Mouse (Mus musculus) C2C12 (cell line): Measurements from ENCODE around the gene Arhgef12. TPM values are rescaled to one million over a fixed set of nuclear protein-coding genes. Genes with fewer than 3 reads are reported as not detected.

Experiments used
- H3K27me3 ChIP-seq: one replicate; pipeline ENCODE4 v1.6.1; 2011; ENCODE audit not compliant: control insufficient read depth, insufficient read depth, insufficient read length
- H3K36me3 ChIP-seq: one replicate; pipeline ENCODE4 v1.6.1; 2011; ENCODE audit not compliant: control insufficient read depth, insufficient read depth
- H3K4me3 ChIP-seq: one replicate; pipeline ENCODE4 v1.5.1; 2011; ENCODE audit warnings: mild to moderate bottlenecking, control low read depth; ENCODE audit not compliant: poor library complexity, insufficient read depth, severe bottlenecking
- H3K79me2 ChIP-seq: one replicate; pipeline ENCODE4 v1.6.1; 2011; ENCODE audit not compliant: control insufficient read depth, insufficient read depth
- H3K79me3 ChIP-seq: one replicate; pipeline ENCODE4 v1.6.1; 2011; ENCODE audit warnings: low read depth, control low read depth
- H3ac ChIP-seq: one replicate; pipeline ENCODE3; 2011; ENCODE audit warnings: low read depth; ENCODE audit not compliant: control insufficient read depth, insufficient read length
- CEBPB ChIP-seq: IDR thresholded peaks from one replicate; pipeline ENCODE4 v1.6.1; 2011; ENCODE audit warnings: low read depth, mild to moderate bottlenecking, control low read depth, moderate library complexity
- CTCF ChIP-seq: IDR thresholded peaks from one replicate; pipeline ENCODE4 v1.5.1; 2011; ENCODE audit not compliant: control insufficient read depth, insufficient read depth, insufficient read length
- FOSL1 ChIP-seq: IDR thresholded peaks from one replicate; pipeline ENCODE4 v1.8.0; 2011; ENCODE audit warnings: mild to moderate bottlenecking, low read length; ENCODE audit not compliant: poor library complexity, insufficient read depth, severe bottlenecking
- MAX ChIP-seq: IDR thresholded peaks from one replicate; pipeline ENCODE4 v1.6.1; 2011; ENCODE audit warnings: mild to moderate bottlenecking, control low read depth
- MYOD1 ChIP-seq: IDR thresholded peaks from one replicate; pipeline ENCODE4 v1.6.1; 2011; ENCODE audit warnings: low read depth; ENCODE audit not compliant: control insufficient read depth, insufficient read length
- MYOG ChIP-seq: IDR thresholded peaks from one replicate; pipeline ENCODE4 v1.6.1; 2011; ENCODE audit not compliant: control insufficient read depth, insufficient read length; ENCODE audit errors: extremely low read depth
- USF1 ChIP-seq: IDR thresholded peaks from one replicate; pipeline ENCODE4 v1.6.1; 2011; ENCODE audit warnings: low read depth, mild to moderate bottlenecking, control low read depth, moderate library complexity
- polyA plus RNA-seq: library from polyadenylated mRNA; unstranded; fragments of >200 nt; fragmentation: generic; extraction: Trizol; gene quantifications from one replicate; pipeline ENCODE4 v1.2.1, GENCODE M21; 2012; ENCODE audit warnings: missing spikeins

The Arhgef12 gene
- polyA plus RNA-seq, 1 experiment, result 13.8 TPM

DNA sequence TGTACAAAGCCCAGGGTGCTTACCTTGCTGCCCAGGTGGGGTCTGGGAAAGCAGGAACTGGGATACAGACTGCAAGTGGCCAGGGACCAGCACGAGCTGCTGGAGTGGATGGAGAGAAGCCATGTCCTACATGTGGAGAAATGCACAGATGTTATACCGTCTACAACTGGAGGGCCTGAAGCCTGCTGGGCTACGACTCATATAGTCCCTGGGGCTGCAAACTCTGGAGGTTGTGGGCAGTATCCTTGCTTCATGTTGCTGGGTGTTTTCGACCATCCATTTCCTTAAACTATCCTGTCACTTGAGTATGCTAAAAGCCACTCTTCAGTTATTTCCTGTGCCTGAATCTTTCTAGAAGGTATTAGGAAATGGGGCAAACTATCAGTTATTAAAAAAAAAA is 38.2 kb upstream of the Arhgef12 start:
- no peak overlapping the region for H3K4me3 ChIP-seq
- no peak overlapping the region for H3ac ChIP-seq
- no peaks in the 10 kb centered on the region for H3K79me3 ChIP-seq
- H3K27me3 ChIP-seq, result peaks cover 4% of the 10 kb centered on the region
- no peaks in the 10 kb centered on the region for H3K79me2 ChIP-seq
- no peak for TF ChIP-seq CEBPB
- TF ChIP-seq MYOG, result no peak
- TF ChIP-seq MYOD1, result no peak
- no peak for TF ChIP-seq CTCF
- no peak for TF ChIP-seq FOSL1
- TF ChIP-seq USF1, result no peak
- no peak for TF ChIP-seq MAX
- no peaks in the 10 kb centered on the region for H3K36me3 ChIP-seq

DNA sequence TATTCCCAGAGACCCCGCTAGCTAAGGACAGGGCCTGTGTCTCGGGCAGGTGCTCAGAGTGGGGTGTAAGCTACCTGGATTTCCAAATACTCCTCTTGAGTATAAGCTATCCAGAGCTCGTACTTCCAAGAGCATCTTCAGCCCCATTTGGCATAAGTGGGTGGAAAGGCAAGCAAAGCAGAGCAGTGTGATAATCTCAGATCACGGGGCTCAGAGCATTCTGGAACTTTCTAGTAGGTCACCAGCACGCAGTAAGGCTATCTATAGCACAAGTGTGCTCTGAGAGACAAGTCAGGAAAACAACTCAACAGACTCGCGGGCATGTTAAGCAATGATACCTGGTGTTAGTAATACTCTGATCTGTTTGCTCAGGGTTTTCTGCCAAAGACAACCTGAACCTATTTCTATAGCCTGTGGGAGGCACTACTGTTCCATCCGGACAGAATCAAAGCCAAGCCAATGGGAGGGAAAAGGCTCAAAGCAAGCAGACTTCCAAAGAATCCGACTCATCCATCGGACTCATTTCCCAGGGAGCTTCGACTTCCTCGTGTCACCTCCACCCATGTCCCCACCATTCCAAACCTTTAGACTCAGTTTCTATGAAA is 37.3 kb upstream of the Arhgef12 start:
- peaks cover 9% of the 10 kb centered on the region for H3K27me3 ChIP-seq
- no peak overlapping the region for H3ac ChIP-seq
- no peaks in the 10 kb centered on the region for H3K79me3 ChIP-seq
- TF ChIP-seq CEBPB, result no peak
- TF ChIP-seq FOSL1, result no peak
- no peak for TF ChIP-seq MYOG
- TF ChIP-seq MAX, result no peak
- no peak for TF ChIP-seq MYOD1
- no peak for TF ChIP-seq CTCF
- TF ChIP-seq USF1, result no peak
- no peak overlapping the region for H3K4me3 ChIP-seq
- H3K79me2 ChIP-seq, result no peaks in the 10 kb centered on the region
- H3K36me3 ChIP-seq, result no peaks in the 10 kb centered on the region

DNA sequence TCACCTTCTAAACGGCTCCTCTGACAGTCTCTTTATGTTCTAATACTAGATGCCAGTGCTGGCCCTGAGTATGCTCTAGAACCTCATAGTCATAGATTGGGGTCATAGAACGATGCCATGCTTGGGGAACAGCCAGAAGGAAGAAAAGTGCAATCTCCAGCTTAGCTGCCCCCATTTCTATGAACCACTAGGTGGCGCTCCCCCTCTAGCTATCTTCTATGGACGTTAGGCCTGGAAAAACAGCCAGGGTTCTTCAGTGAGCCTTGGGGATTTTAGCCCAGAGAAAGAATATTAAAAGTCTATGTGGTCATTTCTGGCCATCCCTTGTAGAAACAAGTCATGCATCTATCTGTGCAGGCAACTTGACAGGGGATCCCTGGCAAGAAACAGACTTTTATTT is 34.8 kb upstream of the Arhgef12 start:
- H3K79me2 ChIP-seq, result no peaks in the 10 kb centered on the region
- no peak overlapping the region for H3ac ChIP-seq
- peaks cover 21% of the 10 kb centered on the region for H3K27me3 ChIP-seq
- no peak overlapping the region for H3K4me3 ChIP-seq
- H3K36me3 ChIP-seq, result no peaks in the 10 kb centered on the region
- no peaks in the 10 kb centered on the region for H3K79me3 ChIP-seq
- TF ChIP-seq CTCF (peak; percentile 64), MYOD1 (no peak), USF1 (no peak)

DNA sequence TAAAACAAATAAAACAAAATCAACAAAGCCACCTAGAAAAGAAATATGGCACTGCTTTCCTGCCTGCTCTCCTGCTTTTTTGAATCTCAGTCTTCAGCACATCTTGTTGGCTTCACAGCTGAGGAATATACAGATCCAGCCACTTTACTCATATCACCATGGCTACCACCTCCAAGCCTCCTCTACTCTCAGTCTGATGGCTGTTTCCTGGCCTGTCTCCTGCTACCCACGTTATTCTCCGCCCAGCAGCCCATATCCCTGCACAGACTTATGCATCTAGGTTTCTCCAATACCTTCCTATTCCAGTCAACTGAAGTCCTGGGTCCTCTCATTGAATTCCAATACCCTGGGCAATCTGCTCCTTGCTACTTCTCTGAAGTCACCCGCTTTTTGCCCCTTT is 26.5 kb upstream of the Arhgef12 start:
- TF ChIP-seq MYOG (no peak), FOSL1 (no peak), MAX (no peak), MYOD1 (no peak), USF1 (no peak), CTCF (no peak), CEBPB (no peak)
- no peaks in the 10 kb centered on the region for H3K36me3 ChIP-seq
- H3ac ChIP-seq, result no peak overlapping the region
- H3K27me3 ChIP-seq, result peaks cover 16% of the 10 kb centered on the region
- H3K4me3 ChIP-seq, result no peak overlapping the region
- H3K79me2 ChIP-seq, result no peaks in the 10 kb centered on the region
- H3K79me3 ChIP-seq, result no peaks in the 10 kb centered on the region

DNA sequence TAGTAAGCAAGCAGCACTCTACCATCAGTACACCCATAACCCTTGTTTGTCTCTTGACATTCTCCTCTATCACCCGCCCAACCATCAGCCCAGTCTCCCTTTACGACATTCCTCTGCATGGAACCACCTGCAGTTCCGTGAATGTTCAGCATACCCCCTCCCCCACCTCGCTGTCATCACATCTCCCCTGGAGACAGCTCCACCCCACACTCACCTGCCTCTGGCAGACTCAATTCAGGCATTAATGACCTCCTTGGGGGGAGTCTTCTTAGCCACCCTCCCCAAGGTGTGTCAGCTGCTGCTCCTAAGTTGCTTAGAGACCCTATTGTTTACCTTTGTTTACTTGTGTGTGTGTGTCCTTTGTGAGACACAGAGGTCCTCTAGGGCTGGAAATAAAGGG is 25.3 kb upstream of the Arhgef12 start:
- peaks cover 15% of the 10 kb centered on the region for H3K27me3 ChIP-seq
- H3ac ChIP-seq, result no peak overlapping the region
- no peak overlapping the region for H3K4me3 ChIP-seq
- H3K79me2 ChIP-seq, result no peaks in the 10 kb centered on the region
- TF ChIP-seq CTCF (no peak), CEBPB (no peak), MYOD1 (no peak), MYOG (no peak)
- no peaks in the 10 kb centered on the region for H3K79me3 ChIP-seq
- H3K36me3 ChIP-seq, result no peaks in the 10 kb centered on the region

DNA sequence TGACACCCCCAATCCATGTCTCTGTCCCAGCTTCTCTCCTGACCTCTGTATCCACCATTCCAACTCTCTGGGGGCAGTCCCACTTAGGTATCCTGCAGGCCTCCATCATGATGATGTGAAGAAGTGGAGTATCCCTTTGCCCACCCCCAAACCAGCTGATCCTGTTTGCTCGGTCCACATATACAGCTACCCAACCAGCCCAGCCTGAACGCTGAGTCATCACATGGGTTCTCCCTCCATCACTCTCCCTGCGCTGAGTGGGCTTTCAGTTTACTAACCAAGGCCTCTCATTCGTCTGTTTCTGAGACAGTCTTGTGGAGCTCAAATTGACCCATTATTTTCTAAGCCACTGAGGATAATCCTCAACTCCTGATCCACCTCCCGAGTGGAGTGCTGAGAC is 24.9 kb upstream of the Arhgef12 start:
- no peak overlapping the region for H3ac ChIP-seq
- H3K4me3 ChIP-seq, result no peak overlapping the region
- no peaks in the 10 kb centered on the region for H3K36me3 ChIP-seq
- no peak for TF ChIP-seq MYOD1
- no peak for TF ChIP-seq MYOG
- TF ChIP-seq USF1, result no peak
- TF ChIP-seq CTCF, result no peak
- TF ChIP-seq MAX, result no peak
- TF ChIP-seq CEBPB, result no peak
- TF ChIP-seq FOSL1, result no peak
- peaks cover 11% of the 10 kb centered on the region for H3K27me3 ChIP-seq
- no peaks in the 10 kb centered on the region for H3K79me2 ChIP-seq
- H3K79me3 ChIP-seq, result no peaks in the 10 kb centered on the region
